Mouse (Mus musculus) liver, adult 2 months (tissue): Measurements from ENCODE around the gene Mgrn1. TPM values are rescaled to one million over a fixed set of nuclear protein-coding genes. Genes with fewer than 3 reads are reported as not detected.

Source experiments
- DNase-seq: peaks from one replicate; pipeline ENCODE4 v3.0.0-alpha.2; 2011; ENCODE audit warnings: low read depth, low spot score; ENCODE audit errors: extremely low read depth
- H3K27ac ChIP-seq: fragments of 200-500 bp; replicated peaks from 2 replicates; pipeline ENCODE4 v1.5.1; 2012; ENCODE audit warnings: low read depth, mild to moderate bottlenecking, control low read depth, inconsistent platforms, low read length; ENCODE audit not compliant: insufficient read depth
- H3K27me3 ChIP-seq: fragments of 200-500 bp; 2 replicates; pipeline ENCODE4 v1.6.1; 2012; ENCODE audit warnings: mild to moderate bottlenecking, moderate library complexity, low read length, inconsistent platforms; ENCODE audit not compliant: control insufficient read depth, insufficient read depth
- H3K36me3 ChIP-seq: fragments of 200-500 bp; 2 replicates; pipeline ENCODE4 v1.6.1; 2012; ENCODE audit warnings: low read length, inconsistent platforms; ENCODE audit not compliant: control insufficient read depth, insufficient read depth
- H3K4me1 ChIP-seq: fragments of 200-500 bp; 2 replicates; pipeline ENCODE4 v1.6.1; 2011; ENCODE audit warnings: low read length; ENCODE audit not compliant: control insufficient read depth, insufficient read depth
- H3K4me3 ChIP-seq: fragments of 200-500 bp; 2 replicates; pipeline ENCODE4 v1.5.1; 2011; ENCODE audit warnings: low read depth, mild to moderate bottlenecking, control low read depth, low read length, moderate library complexity; ENCODE audit not compliant: insufficient read depth
- H3K79me2 ChIP-seq: fragments of 200-500 bp; 2 replicates; pipeline ENCODE4 v1.6.1; 2012; ENCODE audit warnings: inconsistent platforms, mild to moderate bottlenecking, low read length, moderate library complexity; ENCODE audit not compliant: control insufficient read depth, insufficient read depth
- H3K9ac ChIP-seq: fragments of 200-500 bp; 2 replicates; pipeline ENCODE4 v1.6.1; 2012; ENCODE audit warnings: low read depth, mild to moderate bottlenecking, control low read depth, inconsistent platforms, low read length
- CTCF ChIP-seq: fragments of 200-500 bp; IDR thresholded peaks from 2 replicates; pipeline ENCODE4 v1.5.1; 2011; ENCODE audit warnings: low read depth, low read length, control low read depth
- POLR2A ChIP-seq: fragments of 200-500 bp; IDR thresholded peaks from 2 replicates; pipeline ENCODE4 v1.6.1; 2011; ENCODE audit warnings: low read length, control low read depth; ENCODE audit not compliant: insufficient read depth; ENCODE audit errors: extremely low read depth
- WGBS: fragments of 180-500 bp; shearing (Covaris S2); methylation state at CpG from one replicate; pipeline ENCODE4 v1.1.7; 2018; 5-methylcytosine and 5-hydroxymethylcytosine counted together
- polyA plus RNA-seq: library from polyadenylated mRNA; depleted of rRNA; stranded (reverse); fragments of >200 nt; gene quantifications from 2 replicates; pipeline ENCODE4 v1.2.3, GENCODE M21; 2012
- total RNA-seq: library from RNA; depleted of rRNA; stranded (reverse); fragments of >200 nt; gene quantifications from 2 replicates; pipeline ENCODE4 v1.2.3, GENCODE M21; 2014

Gene Mgrn1
- total and polyA plus RNA-seq, 2 experiments, result 28.2 to 71.0 TPM

GRCm38 (mm10) chr16:4922481-4922880 is 36.4 kb downstream of the Mgrn1 start:
- Histone ChIP-seq H3K27ac (no peak overlapping the region), H3K4me1 (peaks cover 5% of the 10 kb centered on the region), H3K4me3 (no peak overlapping the region), H3K36me3 (peaks cover 21% of the 10 kb centered on the region; the same call in 1 of the 2 replicates), H3K9ac (no peak overlapping the region), H3K27me3 (no peaks in the 10 kb centered on the region), H3K79me2 (no peaks in the 10 kb centered on the region)
- 93% methylated on average over 6 of the region's 6 CpGs for WGBS
- no peak for TF ChIP-seq CTCF
- no peak for TF ChIP-seq POLR2A
- DNase-seq, result no peak

- TF ChIP-seq CTCF (no peak), POLR2A (no peak)
- 97% methylated on average over 5 of the region's 5 CpGs for WGBS
Observed at GRCm38 (mm10) chr16:4923996-4924395, 37.9 kb downstream of the Mgrn1 start.

GRCm38 (mm10) chr16:4927967-4928366 is 41.9 kb downstream of the Mgrn1 start:
- H3K79me2 ChIP-seq, result no peaks in the 10 kb centered on the region
- H3K36me3 ChIP-seq, result peaks cover 25% of the 10 kb centered on the region
- no peak overlapping the region for H3K9ac ChIP-seq
- no peaks in the 10 kb centered on the region for H3K27me3 ChIP-seq
- peaks cover 25% of the 10 kb centered on the region for H3K4me1 ChIP-seq
- peak; percentile 67 for DNase-seq
- no peak overlapping the region for H3K4me3 ChIP-seq
- TF ChIP-seq CTCF (no peak), POLR2A (no peak)
- WGBS, result 19% methylated on average over 7 of the region's 7 CpGs
- no peak overlapping the region; the same call in 1 of the 2 replicates for H3K27ac ChIP-seq

More at GRCm38 (mm10) chr16:4923996-4924395, 37.9 kb downstream of the Mgrn1 start:
- Histone ChIP-seq H3K27ac (no peak overlapping the region), H3K4me3 (no peak overlapping the region), H3K4me1 (peaks cover 14% of the 10 kb centered on the region), H3K27me3 (no peaks in the 10 kb centered on the region), H3K79me2 (no peaks in the 10 kb centered on the region), H3K9ac (no peak overlapping the region), H3K36me3 (peaks cover 19% of the 10 kb centered on the region; the same call in 1 of the 2 replicates)
- DNase-seq, result no peak

- Histone ChIP-seq H3K27me3 (no peaks in the 10 kb centered on the region), H3K79me2 (no peaks in the 10 kb centered on the region), H3K9ac (no peak overlapping the region), H3K36me3 (peaks cover 24% of the 10 kb centered on the region), H3K27ac (no peak overlapping the region; the same call in 1 of the 2 replicates), H3K4me1 (peaks cover 30% of the 10 kb centered on the region), H3K4me3 (no peak overlapping the region)
- 23% methylated on average over 2 of the region's 2 CpGs for WGBS
- no peak for TF ChIP-seq CTCF
- no peak for TF ChIP-seq POLR2A
- peak; percentile 81 for DNase-seq
Observed at GRCm38 (mm10) chr16:4928474-4928873, 42.4 kb downstream of the Mgrn1 start.

- Histone ChIP-seq H3K27ac (peak overlapping the region; percentile 51), H3K36me3 (peaks cover 17% of the 10 kb centered on the region), H3K4me3 (no peak overlapping the region), H3K27me3 (no peaks in the 10 kb centered on the region), H3K79me2 (no peaks in the 10 kb centered on the region), H3K9ac (no peak overlapping the region), H3K4me1 (peaks cover 27% of the 10 kb centered on the region)
- DNase-seq, result peak; percentile 86
- no peak for TF ChIP-seq CTCF
- TF ChIP-seq POLR2A, result no peak
- 7% methylated on average over 3 of the region's 3 CpGs for WGBS
Observed at GRCm38 (mm10) chr16:4932429-4932828, 46.4 kb downstream of the Mgrn1 start.

- Histone ChIP-seq H3K27ac (no peak overlapping the region), H3K36me3 (peaks cover 11% of the 10 kb centered on the region; the same call in 1 of the 2 replicates)
- no peak for DNase-seq
Observed at GRCm38 (mm10) chr16:4935430-4935829, 49.4 kb downstream of the Mgrn1 start.

More at GRCm38 (mm10) chr16:4935430-4935829, 49.4 kb downstream of the Mgrn1 start:
- TF ChIP-seq CTCF (no peak), POLR2A (no peak)
- H3K4me3 ChIP-seq, result no peak overlapping the region
- no peaks in the 10 kb centered on the region for H3K79me2 ChIP-seq
- H3K9ac ChIP-seq, result no peak overlapping the region
- H3K4me1 ChIP-seq, result peaks cover 21% of the 10 kb centered on the region
- H3K27me3 ChIP-seq, result no peaks in the 10 kb centered on the region
- WGBS, result 97% methylated on average over 31 of the region's 31 CpGs
